Mouse (Mus musculus): ENCODE measurements around the gene Sox30. TPM values are rescaled to one million over a fixed set of nuclear protein-coding genes. Genes with fewer than 3 reads are reported as not detected.

Sox30 gene
- polyA plus RNA-seq, 1 experiment from 2014 or later = 0.18 TPM

DNA sequence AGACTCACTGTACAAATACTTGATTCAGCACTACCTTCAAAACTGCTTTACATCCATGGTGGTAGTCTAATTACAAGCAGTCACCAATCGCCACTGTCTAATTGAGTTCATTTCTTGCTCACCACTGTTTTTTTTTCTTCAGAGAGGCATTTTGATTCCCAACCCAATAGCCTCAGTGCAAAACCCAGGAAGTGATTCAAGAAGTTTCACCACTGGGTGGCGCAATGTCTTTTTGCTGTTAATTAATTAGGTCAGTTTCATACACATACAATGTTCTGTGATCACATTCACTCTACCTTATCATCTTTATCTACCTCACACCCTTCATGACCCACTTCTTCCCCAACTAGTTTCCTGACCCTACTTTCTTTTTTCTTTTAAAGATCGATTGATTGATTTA lies 20.5 kb upstream of the Sox30 start:
- Histone ChIP-seq H3K9me3 (no peaks in the 10 kb centered on the region), H3K4me1 (replicated peaks) (0 out of 2 replicates have a peak, but pooled peaks cover 2% of the 10 kb centered on the region), H3K27ac (no peak overlapping the region), H3K27me3 (replicated peaks) (no peaks in the 10 kb centered on the region), H3K4me3 (replicated peaks) (no peak overlapping the region), H3K9ac (no peak overlapping the region), H3K36me3 (no peaks in the 10 kb centered on the region), H3K4me2 (replicated peaks) (no peak overlapping the region)
- no peak for ATAC-seq
- WGBS = 77% methylated on average over 3 of the region's 3 CpGs

DNA sequence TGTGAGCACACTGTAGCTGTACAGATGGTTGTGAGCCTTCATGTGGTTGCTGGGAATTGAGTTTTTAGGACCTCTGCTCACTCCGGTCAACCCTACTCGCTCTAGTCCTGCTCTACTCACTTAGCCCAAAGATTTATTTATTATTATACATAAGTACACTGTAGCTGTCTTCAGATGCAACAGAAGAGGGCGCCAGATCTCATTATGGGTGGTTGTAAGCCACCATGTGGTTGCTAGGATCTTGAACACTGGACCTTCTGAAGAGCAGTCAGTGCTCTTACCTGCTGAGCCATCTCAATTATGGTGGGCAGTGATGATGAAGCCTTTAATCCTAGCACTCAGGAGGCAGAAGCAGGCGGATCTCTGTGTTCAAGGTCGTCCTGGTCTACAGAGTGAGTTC lies 20.1 kb upstream of the Sox30 start:
- H3K27me3 ChIP-seq (replicated peaks) = no peaks in the 10 kb centered on the region
- H3K9ac ChIP-seq = no peak overlapping the region
- H3K4me1 ChIP-seq (replicated peaks) = no peaks in the 10 kb centered on the region
- no peak for ATAC-seq
- H3K27ac ChIP-seq = no peak overlapping the region
- H3K4me3 ChIP-seq (replicated peaks) = no peak overlapping the region
- H3K9me3 ChIP-seq = no peaks in the 10 kb centered on the region
- H3K4me2 ChIP-seq (replicated peaks) = no peak overlapping the region
- H3K36me3 ChIP-seq = no peaks in the 10 kb centered on the region
- 78% methylated on average over 5 of the region's 5 CpGs for WGBS

DNA sequence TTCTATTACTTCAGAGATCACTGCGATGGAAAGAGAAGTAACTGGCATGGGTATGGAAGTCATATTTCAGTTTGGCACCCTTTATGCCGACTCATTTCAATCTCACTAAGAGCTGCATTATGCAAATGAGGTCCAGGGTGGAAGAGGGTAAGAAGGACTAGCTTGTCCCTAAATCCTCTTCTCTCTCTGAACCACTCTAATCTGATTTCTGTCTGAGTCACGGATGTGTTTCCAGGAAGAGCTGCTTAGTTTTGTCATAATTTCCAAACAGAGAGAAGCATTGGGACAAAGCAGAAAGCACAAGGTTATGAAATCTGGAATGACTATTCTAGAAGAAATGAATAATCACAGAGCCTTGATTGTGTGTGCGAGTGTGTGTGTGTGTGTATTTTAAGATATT lies 13.2 kb upstream of the Sox30 start:
- Histone ChIP-seq H3K9ac (no peak overlapping the region), H3K36me3 (no peaks in the 10 kb centered on the region), H3K4me1 (replicated peaks) (no peaks in the 10 kb centered on the region), H3K27me3 (replicated peaks) (no peaks in the 10 kb centered on the region), H3K27ac (no peak overlapping the region), H3K9me3 (no peaks in the 10 kb centered on the region), H3K4me2 (replicated peaks) (no peak overlapping the region), H3K4me3 (replicated peaks) (no peak overlapping the region)
- 74% methylated on average over 4 of the region's 4 CpGs for WGBS
- ATAC-seq = no peak

DNA sequence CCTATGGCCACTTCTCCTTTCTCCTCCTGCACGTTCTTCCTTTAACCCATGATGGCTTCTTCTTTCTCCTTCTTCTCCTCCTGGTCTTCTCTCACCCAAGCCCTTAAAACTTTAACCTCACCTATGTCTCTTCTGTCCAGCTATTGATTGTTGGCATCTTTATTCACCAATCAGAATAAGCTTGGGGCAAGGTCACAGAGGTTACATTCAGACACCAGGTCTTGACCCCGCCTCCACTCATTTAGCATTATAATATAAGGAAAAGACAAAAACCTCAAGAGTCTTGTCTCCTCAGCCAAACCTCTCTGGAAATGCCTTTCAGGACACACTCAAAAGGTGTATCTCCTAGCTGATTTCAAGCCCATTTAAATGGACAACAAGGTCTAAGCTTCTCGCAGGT lies 11.6 kb upstream of the Sox30 start:
- no peak overlapping the region for H3K4me2 ChIP-seq (replicated peaks)
- no peak overlapping the region for H3K27ac ChIP-seq
- no peaks in the 10 kb centered on the region for H3K36me3 ChIP-seq
- 87% methylated on average over 3 of the region's 3 CpGs for whole genome bisulfite sequencing
- no peak overlapping the region for H3K9ac ChIP-seq
- no peaks in the 10 kb centered on the region for H3K4me1 ChIP-seq (replicated peaks)
- H3K9me3 ChIP-seq = no peaks in the 10 kb centered on the region
- no peaks in the 10 kb centered on the region for H3K27me3 ChIP-seq (replicated peaks)
- no peak overlapping the region for H3K4me3 ChIP-seq (replicated peaks)
- ATAC-seq = no peak

DNA sequence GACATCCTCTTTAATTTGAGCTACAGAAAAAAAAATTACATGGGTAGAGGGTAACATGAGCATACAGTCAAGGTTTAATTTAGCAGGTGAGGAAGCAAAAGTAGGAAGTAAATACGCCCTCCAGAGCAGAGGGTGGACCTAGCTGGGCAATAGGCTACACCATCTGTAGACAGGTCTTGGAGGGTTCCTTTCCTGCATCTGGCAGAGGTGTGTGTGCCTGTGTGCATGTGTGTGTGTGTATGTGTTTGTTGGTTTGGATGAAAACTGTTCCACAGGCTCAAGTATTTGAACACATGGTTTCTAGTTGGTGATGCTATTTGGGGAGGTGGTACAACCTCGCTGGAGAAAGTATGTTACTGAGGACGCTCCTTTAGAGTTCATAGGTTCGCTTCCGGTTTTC lies 6.5 kb upstream of the Sox30 start:
- Histone ChIP-seq H3K4me1 (replicated peaks) (no peaks in the 10 kb centered on the region), H3K9me3 (no peaks in the 10 kb centered on the region), H3K27ac (no peak overlapping the region), H3K27me3 (replicated peaks) (no peaks in the 10 kb centered on the region), H3K4me3 (replicated peaks) (no peak overlapping the region), H3K36me3 (no peaks in the 10 kb centered on the region), H3K9ac (no peak overlapping the region), H3K4me2 (replicated peaks) (no peak overlapping the region)
- ATAC-seq = no peak
- 78% methylated on average over 5 of the region's 5 CpGs for WGBS

DNA sequence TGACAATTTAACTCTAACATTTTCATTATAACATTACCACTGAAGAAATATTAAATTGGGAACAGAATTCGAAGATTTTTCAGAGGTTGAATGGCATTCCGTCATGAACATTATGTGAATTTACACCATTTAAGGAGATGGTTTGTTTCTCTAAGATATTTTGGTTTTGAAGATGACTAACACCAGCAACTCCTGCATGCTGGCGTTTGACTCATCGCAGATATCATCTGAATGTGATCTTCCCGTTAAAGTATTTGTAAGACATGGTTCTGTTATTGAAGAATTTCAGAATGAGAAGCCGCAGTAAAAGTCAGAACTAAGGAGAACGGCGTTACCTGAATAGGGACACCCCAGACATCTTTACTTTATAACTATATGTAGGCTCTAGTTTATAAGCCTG lies 5.6 kb upstream of the Sox30 start:
- Histone ChIP-seq H3K9ac (no peak overlapping the region), H3K4me1 (replicated peaks) (no peaks in the 10 kb centered on the region), H3K4me3 (replicated peaks) (no peak overlapping the region), H3K9me3 (no peaks in the 10 kb centered on the region), H3K27ac (no peak overlapping the region), H3K4me2 (replicated peaks) (no peak overlapping the region), H3K27me3 (replicated peaks) (no peaks in the 10 kb centered on the region), H3K36me3 (no peaks in the 10 kb centered on the region)
- 87% methylated on average over 8 of the region's 8 CpGs for WGBS
- no peak for ATAC-seq

DNA sequence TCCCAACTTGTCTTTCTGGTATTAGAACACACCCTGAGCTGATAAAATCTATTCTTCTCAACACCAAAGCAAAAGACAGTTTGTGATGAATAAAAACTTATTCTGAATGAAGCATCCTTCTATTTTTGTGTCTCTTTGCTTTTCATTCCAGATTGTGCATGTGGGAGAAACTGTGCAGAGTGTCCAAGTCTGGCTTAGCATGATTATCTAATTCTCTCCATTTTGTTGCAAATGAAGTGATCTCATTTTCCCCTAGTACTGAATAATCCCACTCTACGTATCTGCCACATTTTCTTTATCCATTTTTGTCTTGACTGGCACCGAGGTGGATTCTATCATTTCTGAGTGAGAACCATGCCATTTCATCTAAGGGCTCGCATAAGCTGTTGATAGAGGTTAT lies 4.0 kb upstream of the Sox30 start:
- ATAC-seq = no peak
- WGBS = 83% methylated on average over 3 of the region's 3 CpGs
- H3K4me2 ChIP-seq (replicated peaks) = no peak overlapping the region
- H3K4me1 ChIP-seq (replicated peaks) = peaks cover 7% of the 10 kb centered on the region; the same call in 1 of the 2 replicates
- no peak overlapping the region for H3K4me3 ChIP-seq (replicated peaks)
- H3K27ac ChIP-seq = no peak overlapping the region
- H3K9ac ChIP-seq = no peak overlapping the region
- no peaks in the 10 kb centered on the region for H3K9me3 ChIP-seq
- H3K36me3 ChIP-seq = no peaks in the 10 kb centered on the region
- H3K27me3 ChIP-seq (replicated peaks) = no peaks in the 10 kb centered on the region

DNA sequence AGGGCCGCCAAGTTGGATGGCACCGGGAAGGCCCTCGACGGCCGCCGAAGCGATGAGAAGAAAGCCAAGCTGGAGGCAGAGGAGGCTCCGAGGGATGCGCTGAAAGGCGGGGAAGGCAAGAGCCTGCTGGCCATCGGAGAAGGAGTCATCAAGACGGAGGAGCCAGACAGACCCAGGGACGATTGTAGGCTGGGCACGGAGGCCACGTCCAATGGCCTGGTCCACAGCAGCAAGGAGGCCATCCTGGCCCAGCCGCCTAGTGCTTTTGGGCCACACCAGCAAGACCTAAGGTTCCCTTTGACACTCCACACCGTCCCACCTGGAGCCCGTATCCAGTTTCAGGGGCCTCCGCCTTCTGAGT lies 763 bp downstream of the Sox30 start:
- no peaks in the 10 kb centered on the region for H3K27me3 ChIP-seq (replicated peaks)
- ATAC-seq = peak; percentile 52
- 0 out of 2 replicates have a peak overlapping the region, but pooled peaks have one; percentile 54 for H3K27ac ChIP-seq

DNA sequence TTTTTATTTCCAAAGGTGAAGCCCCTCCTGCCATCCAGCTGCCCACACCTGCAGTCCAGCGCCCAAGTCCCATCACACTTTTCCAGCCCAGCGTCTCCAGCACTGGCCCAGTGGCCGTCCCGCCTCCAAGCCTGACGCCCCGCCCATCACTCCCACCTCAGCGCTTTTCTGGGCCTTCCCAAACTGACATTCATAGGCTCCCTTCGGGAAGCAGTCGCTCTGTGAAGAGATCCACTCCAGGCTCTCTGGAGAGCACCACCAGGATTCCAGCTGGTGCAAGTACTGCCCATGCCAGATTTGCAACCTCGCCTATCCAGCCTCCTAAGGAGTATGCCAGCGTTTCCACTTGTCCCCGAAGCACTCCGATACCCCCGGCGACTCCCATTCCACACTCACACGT lies 11.5 kb downstream of the Sox30 start:
- 0 out of 2 replicates have a peak, but pooled peaks have one; percentile 31 for ATAC-seq
- WGBS = 6% methylated on average over 16 of the region's 16 CpGs

More for the DNA sequence above, 763 bp downstream of the Sox30 start:
- H3K4me2 ChIP-seq (replicated peaks) = peak overlapping the region; percentile 94
- WGBS = 41% methylated on average over 19 of the region's 19 CpGs
- H3K9me3 ChIP-seq = no peaks in the 10 kb centered on the region
- H3K4me3 ChIP-seq (replicated peaks) = peak overlapping the region; percentile 71
- H3K9ac ChIP-seq = peak overlapping the region; percentile 77
- H3K4me1 ChIP-seq (replicated peaks) = peaks cover 7% of the 10 kb centered on the region; the same call in 1 of the 2 replicates
- H3K36me3 ChIP-seq = no peaks in the 10 kb centered on the region

DNA sequence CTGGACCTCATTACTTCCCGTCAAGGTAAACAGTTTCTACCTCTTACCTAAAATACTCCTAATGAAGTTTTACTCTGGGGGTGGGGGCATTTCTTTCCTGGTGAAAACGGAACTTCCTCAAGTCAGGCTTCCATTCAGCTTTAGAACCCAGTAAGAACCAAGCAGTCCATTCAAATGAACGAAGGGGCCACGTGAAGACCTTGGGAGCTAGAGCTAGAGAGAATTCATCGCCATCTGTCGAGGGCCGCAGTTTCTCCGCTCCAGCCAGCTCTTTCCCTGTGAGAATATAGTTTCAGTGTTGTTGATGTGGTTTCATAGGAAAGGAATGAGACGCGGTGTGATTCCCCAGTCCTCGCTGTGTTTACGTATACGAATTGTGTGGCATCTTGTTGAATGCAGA lies 12.0 kb downstream of the Sox30 start:
- no peak for ATAC-seq
- H3K4me1 ChIP-seq (replicated peaks) = 0 out of 2 replicates have a peak, but pooled peaks cover 3% of the 10 kb centered on the region
- H3K9ac ChIP-seq = no peak overlapping the region
- H3K4me2 ChIP-seq (replicated peaks) = peak overlapping the region; percentile 66
- no peaks in the 10 kb centered on the region for H3K36me3 ChIP-seq
- H3K9me3 ChIP-seq = no peaks in the 10 kb centered on the region
- no peak overlapping the region for H3K27ac ChIP-seq
- WGBS = 46% methylated on average over 13 of the region's 13 CpGs
- H3K27me3 ChIP-seq (replicated peaks) = no peaks in the 10 kb centered on the region
- 0 out of 2 replicates have a peak overlapping the region, but pooled peaks have one; percentile 20 for H3K4me3 ChIP-seq (replicated peaks)

More for the DNA sequence above, 11.5 kb downstream of the Sox30 start:
- peak overlapping the region; percentile 18; the same call in 1 of the 2 replicates for H3K9ac ChIP-seq
- H3K4me2 ChIP-seq (replicated peaks) = peak overlapping the region; percentile 66
- H3K36me3 ChIP-seq = no peaks in the 10 kb centered on the region
- H3K27ac ChIP-seq = no peak overlapping the region
- H3K4me1 ChIP-seq (replicated peaks) = 0 out of 2 replicates have a peak, but pooled peaks cover 3% of the 10 kb centered on the region
- no peaks in the 10 kb centered on the region for H3K9me3 ChIP-seq
- H3K27me3 ChIP-seq (replicated peaks) = no peaks in the 10 kb centered on the region
- peak overlapping the region; percentile 20 for H3K4me3 ChIP-seq (replicated peaks)

DNA sequence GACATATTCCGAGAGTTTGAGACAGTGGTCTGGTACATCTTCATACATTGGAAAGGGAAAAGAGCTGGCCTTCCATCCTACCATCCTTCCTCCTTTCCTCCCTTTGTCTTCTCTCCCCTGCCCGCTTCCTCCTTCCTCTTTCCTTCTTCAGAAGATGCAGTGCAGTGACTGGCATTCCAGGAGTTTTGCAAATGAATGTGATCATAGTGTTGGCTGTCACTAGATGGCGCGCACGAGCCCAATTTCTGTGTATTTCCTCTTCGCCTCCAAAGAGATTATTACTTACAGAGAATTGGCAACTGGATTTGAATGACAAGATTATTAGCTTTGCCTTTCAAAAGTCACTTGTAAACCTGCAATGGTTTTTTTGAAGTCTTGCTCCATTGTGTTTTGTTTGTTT lies 36.0 kb downstream of the Sox30 start:
- no peaks in the 10 kb centered on the region for H3K9me3 ChIP-seq
- no peaks in the 10 kb centered on the region for H3K27me3 ChIP-seq (replicated peaks)
- 21% methylated on average over 6 of the region's 6 CpGs for WGBS
- no peak for ATAC-seq
- no peak overlapping the region for H3K27ac ChIP-seq
- no peaks in the 10 kb centered on the region for H3K36me3 ChIP-seq
- H3K9ac ChIP-seq = no peak overlapping the region
- 0 out of 2 replicates have a peak, but pooled peaks cover 5% of the 10 kb centered on the region for H3K4me1 ChIP-seq (replicated peaks)
- no peak overlapping the region for H3K4me2 ChIP-seq (replicated peaks)
- H3K4me3 ChIP-seq (replicated peaks) = no peak overlapping the region

DNA sequence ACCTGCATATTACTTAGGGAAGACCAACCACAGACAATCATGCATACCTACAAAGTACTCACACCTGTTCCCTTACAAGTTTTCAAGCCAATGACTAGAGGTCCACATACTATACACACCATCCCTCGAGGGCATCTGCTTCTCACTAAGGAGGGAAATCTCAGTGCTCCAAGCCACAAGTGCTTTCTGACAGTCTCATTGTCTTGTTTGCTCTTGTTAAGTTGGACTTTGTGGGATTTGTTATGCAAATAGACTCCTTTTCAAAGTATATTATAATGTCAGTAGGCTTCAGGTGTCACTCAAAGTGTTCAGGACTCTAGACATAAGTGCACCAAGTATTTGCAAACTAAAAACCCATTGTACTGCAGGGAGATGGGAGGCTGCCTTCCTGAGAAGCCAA lies 40.1 kb downstream of the Sox30 start:
- Histone ChIP-seq H3K9ac (no peak overlapping the region), H3K9me3 (no peaks in the 10 kb centered on the region), H3K36me3 (no peaks in the 10 kb centered on the region), H3K27me3 (replicated peaks) (no peaks in the 10 kb centered on the region), H3K27ac (no peak overlapping the region), H3K4me3 (replicated peaks) (no peak overlapping the region), H3K4me1 (replicated peaks) (0 out of 2 replicates have a peak, but pooled peaks cover 5% of the 10 kb centered on the region), H3K4me2 (replicated peaks) (no peak overlapping the region)
- 83% methylated on average over 1 of the region's 1 CpGs for WGBS
- no peak for ATAC-seq

DNA sequence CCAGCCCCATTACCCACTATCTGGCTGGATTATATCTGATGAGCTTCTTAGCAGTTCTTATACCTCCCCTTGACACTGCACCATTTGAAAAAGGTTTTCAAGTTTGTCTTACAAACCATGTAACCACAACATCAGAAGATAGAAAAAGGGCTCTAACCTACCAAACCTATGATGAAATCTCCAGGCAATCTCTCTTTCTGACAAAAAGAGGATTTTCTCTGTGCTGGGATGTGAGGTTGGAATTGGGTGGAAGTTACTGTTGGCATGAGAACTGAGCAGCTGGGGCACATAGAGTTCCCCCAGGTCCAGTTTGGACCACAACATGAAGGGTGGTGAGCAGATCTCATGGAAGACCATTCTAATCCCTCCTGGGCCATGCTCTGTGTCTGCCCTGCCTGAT lies 41.7 kb downstream of the Sox30 start:
- Histone ChIP-seq H3K9me3 (no peaks in the 10 kb centered on the region), H3K9ac (no peak overlapping the region), H3K4me1 (replicated peaks) (no peaks in the 10 kb centered on the region), H3K4me3 (replicated peaks) (no peak overlapping the region), H3K27me3 (replicated peaks) (no peaks in the 10 kb centered on the region), H3K4me2 (replicated peaks) (no peak overlapping the region), H3K27ac (no peak overlapping the region), H3K36me3 (no peaks in the 10 kb centered on the region)
- no peak for ATAC-seq
